Mouse (Mus musculus) testis, adult 2 months (tissue): ENCODE measurements at regions not wholly inside any gene's neighbourhood (a gene's known extent, or its start where the extent isn't known, plus 50 kb on each side); places are given as distances from the start of the nearest gene placed in this dataset.

ENCODE experiments used
- CTCF ChIP-seq: fragments of 200-500 bp; IDR thresholded peaks from 2 replicates; pipeline ENCODE4 v1.5.1; 2012; ENCODE audit warnings: low read depth, mild to moderate bottlenecking, inconsistent platforms, low read length, moderate library complexity; ENCODE audit not compliant: control insufficient read depth, insufficient read depth, insufficient replicate concordance
- POLR2A ChIP-seq: fragments of 200-500 bp; IDR thresholded peaks from 2 replicates; pipeline ENCODE4 v1.6.1; 2012; ENCODE audit warnings: low read depth, mild to moderate bottlenecking, inconsistent platforms, low read length, moderate library complexity; ENCODE audit not compliant: control insufficient read depth

DNA sequence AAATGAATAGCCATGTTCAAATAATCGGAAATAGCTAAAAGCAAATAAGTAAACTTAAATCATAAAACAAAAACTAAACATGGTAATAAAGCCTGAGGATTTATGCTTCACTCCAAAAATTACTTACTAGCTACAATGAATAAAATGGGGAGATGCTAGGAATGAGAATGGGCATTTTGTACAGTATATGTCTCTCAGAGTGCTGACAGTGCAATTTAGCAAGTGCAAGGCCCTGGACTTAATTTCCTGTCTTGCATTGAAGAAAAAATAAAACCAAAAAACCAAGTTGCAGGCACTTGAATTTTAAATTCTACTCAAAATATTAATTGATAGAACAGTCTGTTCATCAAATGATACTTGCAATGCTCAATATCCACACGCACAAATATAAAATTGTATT, 232.4 kb downstream of the Fgf10 start:
- TF ChIP-seq POLR2A = no peak
- TF ChIP-seq CTCF = no peak
